Mouse (Mus musculus) stomach, embryonic 14.5 days (tissue): Measurements from ENCODE around the gene Nfe2l1. TPM values are rescaled to one million over a fixed set of nuclear protein-coding genes. Genes with fewer than 3 reads are reported as not detected.

Experiments used
- ATAC-seq: fragments of 200-750 bp; cut with Nextera tagmentation; 2 replicates; pipeline ENCODE4 v1.8.0; 2017; ENCODE audit warnings: low read depth, moderate TSS enrichment; ENCODE audit not compliant: insufficient number of reproducible peaks, insufficient read depth, low FRiP score
- H3K27ac ChIP-seq: fragments of 300-500 bp; sonication (generic); 2 replicates; pipeline ENCODE4 v1.5.1; 2014; ENCODE audit warnings: mild to moderate bottlenecking, low read length, moderate library complexity, mixed read lengths
- H3K27me3 ChIP-seq: fragments of 300-500 bp; sonication (generic); 2 replicates; pipeline ENCODE4 v1.6.1; 2014; ENCODE audit warnings: low read length, control low read depth, mixed read lengths; ENCODE audit not compliant: control insufficient read depth, insufficient read depth
- H3K36me3 ChIP-seq: fragments of 300-500 bp; sonication (generic); 2 replicates; pipeline ENCODE4 v1.6.1; 2014; ENCODE audit warnings: mild to moderate bottlenecking, control low read depth, low read length, moderate library complexity, mixed read lengths; ENCODE audit not compliant: control insufficient read depth, insufficient read depth
- H3K4me1 ChIP-seq: fragments of 300-500 bp; sonication (generic); 2 replicates; pipeline ENCODE4 v1.6.1; 2014; ENCODE audit warnings: low read length, control low read depth, mixed read lengths; ENCODE audit not compliant: control insufficient read depth, insufficient read depth
- H3K4me2 ChIP-seq: fragments of 300-500 bp; sonication (generic); replicated peaks from 2 replicates; pipeline ENCODE4 v1.6.1; 2014; ENCODE audit warnings: low read depth, low read length, control low read depth
- H3K4me3 ChIP-seq: fragments of 300-500 bp; sonication (generic); 2 replicates; pipeline ENCODE4 v1.5.1; 2014; ENCODE audit warnings: low read depth, low read length, control low read depth
- H3K9ac ChIP-seq: fragments of 300-500 bp; sonication (generic); replicated peaks from 2 replicates; pipeline ENCODE4 v1.6.1; 2014; ENCODE audit warnings: low read depth, mild to moderate bottlenecking, control low read depth, low read length, moderate library complexity, mixed read lengths
- H3K9me3 ChIP-seq: fragments of 300-500 bp; sonication (generic); 2 replicates; pipeline ENCODE4 v1.6.1; 2016; ENCODE audit warnings: low read depth, low read length, control low read depth; ENCODE audit not compliant: control insufficient read depth
- WGBS: fragments of 180-500 bp; shearing (Covaris S2); extraction: QIAGEN DNeasy Blood & Tissue Kit; methylation state at CpG from one replicate; pipeline ENCODE4 v1.1.7; 2014; 5-methylcytosine and 5-hydroxymethylcytosine counted together
- polyA plus RNA-seq: library from polyadenylated mRNA; unstranded; fragments of >200 nt; fragmentation: Nextera tagmentation; extraction: Ambion mirVana; gene quantifications from 2 replicates; pipeline ENCODE4 v1.2.1, GENCODE M21; 2014

Nfe2l1 gene
- polyA plus RNA-seq, 1 experiment from 2014 or later, result 30.4 TPM

DNA sequence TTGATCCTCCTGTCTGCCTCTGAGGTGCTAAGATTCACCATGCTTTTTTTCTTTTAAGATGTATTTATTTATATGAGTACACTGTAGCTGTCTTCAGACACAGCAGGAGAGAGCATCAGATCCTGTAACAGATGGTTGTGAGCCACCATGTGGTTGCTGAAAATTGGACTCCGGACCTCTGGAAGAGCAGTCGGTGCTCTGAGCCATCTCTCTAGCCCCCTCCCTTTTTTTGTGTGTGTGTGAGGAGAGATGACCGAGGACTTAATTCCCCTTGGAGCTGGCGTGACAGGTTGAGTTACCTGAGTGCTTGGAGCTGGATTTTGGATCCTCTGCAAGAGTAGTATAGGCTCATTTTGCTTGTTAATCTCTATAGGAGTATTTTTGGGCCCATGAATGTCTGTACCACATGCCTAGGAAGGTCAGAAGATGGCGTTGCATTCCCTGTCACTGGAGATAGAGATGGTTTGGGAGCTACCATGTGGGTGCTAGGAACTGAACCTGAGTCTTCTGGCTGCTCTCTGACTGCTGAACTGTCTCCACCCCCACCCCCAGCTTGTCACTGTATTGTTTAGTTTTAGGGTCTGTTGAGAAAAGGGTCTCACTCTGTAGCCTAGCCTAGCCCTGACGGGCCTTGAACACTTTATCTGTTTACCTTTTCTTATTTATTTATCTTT, 20.1 kb downstream of the Nfe2l1 start:
- Histone ChIP-seq H3K4me2 (no peak overlapping the region), H3K9me3 (no peaks in the 10 kb centered on the region), H3K4me3 (no peak overlapping the region), H3K27me3 (no peaks in the 10 kb centered on the region), H3K9ac (no peak overlapping the region), H3K36me3 (peaks cover 53% of the 10 kb centered on the region), H3K27ac (no peak overlapping the region), H3K4me1 (no peaks in the 10 kb centered on the region)
- ATAC-seq, result no peak
- 90% methylated on average over 6 of the region's 6 CpGs for WGBS

DNA sequence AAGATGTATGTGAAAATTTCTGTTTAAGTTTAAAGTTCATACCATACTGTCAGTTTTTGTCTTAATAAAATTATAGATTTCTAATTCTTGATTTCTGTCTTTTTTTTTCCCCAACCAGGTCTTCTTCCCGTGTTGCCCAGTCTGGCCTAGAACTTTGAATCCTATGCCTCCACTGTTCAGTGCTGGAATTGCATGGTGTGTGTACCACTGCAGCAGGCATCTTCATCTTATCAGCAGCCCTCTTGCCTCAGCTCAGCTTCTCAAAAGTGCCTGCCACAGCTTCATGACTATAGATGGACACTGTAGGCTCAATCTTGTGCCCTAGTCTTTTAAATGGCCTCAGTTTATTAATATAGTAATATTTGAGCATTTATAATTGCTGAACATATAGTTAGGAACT, 21.7 kb downstream of the Nfe2l1 start:
- Histone ChIP-seq H3K27me3 (no peaks in the 10 kb centered on the region), H3K9me3 (no peaks in the 10 kb centered on the region), H3K4me1 (no peaks in the 10 kb centered on the region), H3K4me3 (no peak overlapping the region), H3K9ac (no peak overlapping the region), H3K36me3 (peaks cover 64% of the 10 kb centered on the region), H3K27ac (no peak overlapping the region), H3K4me2 (no peak overlapping the region)
- WGBS, result 39% methylated on average over 1 of the region's 1 CpGs
- ATAC-seq, result no peak

DNA sequence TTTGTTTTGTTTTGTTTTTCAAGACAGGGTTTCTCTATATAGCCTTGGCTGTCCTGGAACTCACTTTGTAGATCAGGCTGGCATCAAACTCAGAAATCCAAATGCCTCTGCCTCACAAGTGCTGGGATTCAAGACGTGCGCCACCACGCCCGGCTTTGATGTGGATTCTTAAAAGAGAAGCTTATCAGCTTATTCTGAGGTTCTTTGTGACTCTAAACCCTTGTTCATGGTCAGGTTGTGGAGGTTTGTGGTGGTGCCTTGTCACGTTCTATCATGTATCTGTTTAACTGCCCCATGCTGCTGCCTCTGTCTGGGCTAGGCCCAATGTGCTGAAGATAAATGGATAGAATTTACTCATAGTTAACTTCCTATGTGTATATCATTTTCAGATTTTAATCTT, 24.2 kb downstream of the Nfe2l1 start:
- Histone ChIP-seq H3K27ac (no peak overlapping the region), H3K36me3 (peaks cover 78% of the 10 kb centered on the region), H3K4me3 (no peak overlapping the region), H3K9ac (no peak overlapping the region), H3K9me3 (no peaks in the 10 kb centered on the region), H3K4me1 (no peaks in the 10 kb centered on the region), H3K4me2 (no peak overlapping the region), H3K27me3 (no peaks in the 10 kb centered on the region)
- WGBS, result 85% methylated on average over 5 of the region's 5 CpGs
- ATAC-seq, result no peak

DNA sequence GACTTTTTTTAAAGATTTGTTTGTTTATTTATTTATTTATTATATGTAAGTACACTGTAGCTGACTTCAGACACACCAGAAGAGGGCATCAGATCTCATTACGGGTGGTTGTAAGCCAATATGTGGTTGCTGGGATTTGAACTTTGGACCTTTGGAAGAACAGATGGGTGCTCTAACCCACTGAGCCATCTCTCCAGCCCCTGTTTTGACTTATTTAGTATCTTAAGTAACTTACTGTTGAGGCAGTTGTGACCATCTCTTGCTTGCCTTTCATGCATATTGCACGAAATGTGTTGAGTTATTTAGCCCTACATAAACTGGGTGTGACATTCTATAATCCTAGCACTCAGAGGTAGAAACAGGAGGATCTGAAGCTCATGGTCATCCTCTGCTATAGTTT, 30.3 kb downstream of the Nfe2l1 start:
- peaks cover 49% of the 10 kb centered on the region for H3K36me3 ChIP-seq
- no peak overlapping the region for H3K27ac ChIP-seq
- WGBS, result 81% methylated on average over 2 of the region's 2 CpGs
- H3K9me3 ChIP-seq, result no peaks in the 10 kb centered on the region
- no peaks in the 10 kb centered on the region for H3K27me3 ChIP-seq
- no peak overlapping the region for H3K4me2 ChIP-seq
- no peak overlapping the region for H3K4me3 ChIP-seq
- no peak overlapping the region for H3K9ac ChIP-seq
- H3K4me1 ChIP-seq, result no peaks in the 10 kb centered on the region
- ATAC-seq, result no peak

DNA sequence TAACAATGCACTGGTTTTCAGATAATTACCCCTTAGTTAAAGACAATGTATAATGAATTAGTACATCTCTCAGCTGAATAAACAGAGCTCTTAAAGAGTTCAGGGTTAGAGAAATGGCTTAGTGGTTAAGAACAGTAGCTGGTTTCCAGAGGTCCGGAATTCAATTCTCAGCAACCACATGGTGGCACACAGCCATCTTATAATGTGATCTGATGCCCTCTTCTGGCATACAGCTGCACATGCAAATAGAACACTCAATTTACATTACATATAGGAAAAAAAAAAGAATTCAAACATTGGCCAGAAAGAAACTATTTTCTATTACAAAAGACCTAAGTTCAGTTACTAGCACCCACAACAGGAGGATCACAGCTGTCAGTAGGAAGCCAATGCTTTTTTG, 33.2 kb downstream of the Nfe2l1 start:
- no peak overlapping the region for H3K4me2 ChIP-seq
- no peak for ATAC-seq
- 65% methylated on average over 1 of the region's 1 CpGs for WGBS
- H3K4me3 ChIP-seq, result no peak overlapping the region
- no peak overlapping the region for H3K27ac ChIP-seq
- H3K36me3 ChIP-seq, result peaks cover 30% of the 10 kb centered on the region
- H3K9me3 ChIP-seq, result no peaks in the 10 kb centered on the region
- H3K4me1 ChIP-seq, result no peaks in the 10 kb centered on the region; the same call in 1 of the 2 replicates
- no peak overlapping the region for H3K9ac ChIP-seq
- no peaks in the 10 kb centered on the region for H3K27me3 ChIP-seq

DNA sequence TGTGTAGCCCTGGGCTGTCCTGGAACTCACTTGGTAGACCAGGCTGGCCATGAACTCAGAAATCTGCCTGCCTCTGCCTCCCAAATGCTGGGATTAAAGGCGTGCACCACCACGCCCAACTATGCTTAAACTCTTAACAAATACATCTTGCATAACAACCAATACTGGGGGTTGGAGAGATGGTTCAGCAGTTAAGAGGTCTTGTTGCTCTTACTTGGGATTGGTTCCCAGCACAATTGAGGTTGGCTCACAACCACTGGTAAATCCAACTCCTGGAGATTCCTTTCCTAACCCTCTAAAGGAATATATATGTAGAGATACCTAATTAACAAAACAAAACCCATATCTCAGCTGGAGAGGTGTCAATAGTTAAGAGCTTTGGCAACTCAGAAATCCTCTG, 33.7 kb downstream of the Nfe2l1 start:
- Histone ChIP-seq H3K9ac (no peak overlapping the region), H3K4me1 (no peaks in the 10 kb centered on the region; the same call in 1 of the 2 replicates), H3K4me2 (no peak overlapping the region), H3K36me3 (peaks cover 26% of the 10 kb centered on the region), H3K4me3 (no peak overlapping the region), H3K9me3 (no peaks in the 10 kb centered on the region), H3K27ac (no peak overlapping the region), H3K27me3 (no peaks in the 10 kb centered on the region)
- no peak for ATAC-seq
- 98% methylated on average over 2 of the region's 2 CpGs for WGBS

DNA sequence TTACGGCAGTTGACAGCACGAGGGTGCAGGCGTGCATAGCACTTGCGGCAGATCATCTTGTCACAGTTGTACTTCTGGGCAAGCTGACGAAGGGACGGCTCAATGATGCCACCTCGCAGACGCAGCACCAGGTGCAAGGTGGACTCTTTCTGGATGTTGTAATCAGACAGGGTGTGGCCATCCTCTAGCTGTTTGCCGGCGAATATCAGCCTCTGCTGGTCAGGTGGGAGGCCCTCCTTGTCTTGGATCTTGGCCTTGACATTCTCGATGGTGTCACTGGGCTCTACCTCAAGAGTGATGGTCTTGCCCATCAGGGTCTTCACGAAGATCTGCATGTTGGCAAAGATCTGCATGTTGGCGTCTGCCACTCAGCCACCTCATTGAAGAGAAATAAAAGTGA, 34.3 kb downstream of the Nfe2l1 start:
- Histone ChIP-seq H3K4me1 (peaks cover 3% of the 10 kb centered on the region; the same call in 1 of the 2 replicates), H3K4me2 (no peak overlapping the region), H3K9me3 (no peaks in the 10 kb centered on the region), H3K27ac (no peak overlapping the region), H3K4me3 (no peak overlapping the region), H3K36me3 (peaks cover 26% of the 10 kb centered on the region; the same call in 1 of the 2 replicates), H3K9ac (no peak overlapping the region), H3K27me3 (no peaks in the 10 kb centered on the region)
- no peak for ATAC-seq
- 93% methylated on average over 13 of the region's 13 CpGs for WGBS

DNA sequence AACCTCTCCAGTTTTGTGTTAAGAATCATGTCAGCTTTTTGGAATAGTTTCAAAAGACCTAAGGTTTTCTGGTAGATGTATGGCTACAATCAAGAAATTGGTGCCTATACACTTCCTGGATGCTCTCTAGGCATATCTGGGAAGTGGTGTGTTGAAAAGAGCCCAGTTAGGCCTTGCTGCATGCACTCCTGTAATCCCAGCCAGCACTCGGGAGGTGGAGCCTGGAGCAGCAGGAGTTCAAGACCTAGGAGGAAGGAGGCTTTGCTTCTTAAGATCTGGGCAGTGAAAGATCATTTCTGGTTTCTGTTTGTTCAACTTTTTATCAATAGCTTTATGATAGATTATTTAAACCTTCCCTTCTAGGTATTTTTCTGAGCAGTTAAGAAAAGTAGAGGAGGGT, 39.1 kb downstream of the Nfe2l1 start:
- no peak overlapping the region for H3K27ac ChIP-seq
- ATAC-seq, result no peak
- H3K9ac ChIP-seq, result 0 out of 2 replicates have a peak overlapping the region, but pooled peaks have one; percentile 18
- peak overlapping the region; percentile 92 for H3K4me2 ChIP-seq
- WGBS, result 17% methylated on average over 1 of the region's 1 CpGs
- H3K27me3 ChIP-seq, result no peaks in the 10 kb centered on the region
- H3K4me3 ChIP-seq, result peak overlapping the region; percentile 90
- peaks cover 17% of the 10 kb centered on the region; the same call in 1 of the 2 replicates for H3K36me3 ChIP-seq
- peaks cover 8% of the 10 kb centered on the region; the same call in 1 of the 2 replicates for H3K4me1 ChIP-seq
- no peaks in the 10 kb centered on the region for H3K9me3 ChIP-seq

DNA sequence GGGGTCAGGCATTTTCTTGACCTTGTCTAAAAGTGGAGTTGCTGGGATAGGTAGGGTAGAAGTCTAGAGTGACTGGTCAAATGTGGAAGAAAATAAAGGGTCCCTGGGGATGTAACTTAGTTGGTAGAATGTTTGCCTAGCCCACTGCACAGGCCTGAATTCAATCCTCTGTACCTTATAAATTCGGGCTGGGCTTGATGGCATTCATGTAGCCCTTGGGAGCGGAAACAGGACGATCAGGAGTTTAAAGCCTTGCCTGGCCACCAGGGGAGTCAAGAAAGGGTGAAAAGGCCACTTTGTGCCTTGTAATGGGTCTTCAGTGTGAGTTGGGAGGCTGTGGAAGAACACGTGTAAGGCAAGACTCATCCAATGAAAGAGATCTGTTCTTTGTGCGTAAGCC, 39.8 kb downstream of the Nfe2l1 start:
- Histone ChIP-seq H3K27me3 (no peaks in the 10 kb centered on the region), H3K4me1 (peaks cover 8% of the 10 kb centered on the region; the same call in 1 of the 2 replicates), H3K27ac (peak overlapping the region; percentile 93; the same call in 1 of the 2 replicates), H3K4me3 (peak overlapping the region; percentile 90), H3K9ac (peak overlapping the region; percentile 91), H3K4me2 (peak overlapping the region; percentile 92), H3K9me3 (no peaks in the 10 kb centered on the region), H3K36me3 (peaks cover 12% of the 10 kb centered on the region; the same call in 1 of the 2 replicates)
- no peak for ATAC-seq
- WGBS, result 5% methylated on average over 5 of the region's 5 CpGs
